Mouse (Mus musculus): ENCODE results near the gene 9330182O14Rik.

GRCm38 (mm10) chr15:40132408-40132807, 1.8 kb upstream of the 9330182O14Rik start:
- TF ChIP-seq CTCF (IDR thresholded peaks at IDR 0.05; ENCODE audit: control insufficient read depth, insufficient read depth, low read length), result no peak
- no peak for TF ChIP-seq POLR2A (IDR thresholded peaks at IDR 0.05; ENCODE audit: borderline replicate concordance, control insufficient read depth, low read depth, low read length)
